Mouse (Mus musculus) heart, embryonic 15.5 days (tissue): Measurements from ENCODE around the gene Pah. TPM values are rescaled to one million over a fixed set of nuclear protein-coding genes. Genes with fewer than 3 reads are reported as not detected.
A peak's percentile ranks its signal among the peaks of the same experiment; 100 is the strongest.

Experiments
- ATAC-seq: fragments of 200-750 bp; cut with Nextera tagmentation; replicated peaks from 2 replicates; pipeline ENCODE4 v1.8.0; 2017; ENCODE audit warnings: low read depth, moderate TSS enrichment; ENCODE audit not compliant: insufficient number of reproducible peaks, insufficient read depth, low FRiP score
- H3K27ac ChIP-seq: fragments of 300-500 bp; sonication (generic); 2 replicates; pipeline ENCODE4 v1.5.1; 2015; ENCODE audit warnings: mild to moderate bottlenecking, inconsistent platforms
- H3K27me3 ChIP-seq: fragments of 300-500 bp; sonication (generic); 2 replicates; pipeline ENCODE4 v1.6.1; 2015; ENCODE audit warnings: inconsistent platforms
- H3K36me3 ChIP-seq: fragments of 300-500 bp; sonication (generic); 2 replicates; pipeline ENCODE4 v1.6.1; 2015; ENCODE audit warnings: mild to moderate bottlenecking, inconsistent platforms
- H3K4me1 ChIP-seq: fragments of 300-500 bp; sonication (generic); replicated peaks from 2 replicates; pipeline ENCODE4 v1.6.1; 2015; ENCODE audit warnings: inconsistent platforms
- H3K4me2 ChIP-seq: fragments of 300-500 bp; sonication (generic); 2 replicates; pipeline ENCODE4 v1.6.1; 2015; ENCODE audit warnings: inconsistent platforms, mild to moderate bottlenecking, moderate library complexity
- H3K4me3 ChIP-seq: fragments of 300-500 bp; sonication (generic); 2 replicates; pipeline ENCODE4 v1.5.1; 2015; ENCODE audit warnings: mild to moderate bottlenecking, inconsistent platforms
- H3K9ac ChIP-seq: fragments of 300-500 bp; sonication (generic); 2 replicates; pipeline ENCODE4 v1.6.1; 2015; ENCODE audit warnings: mild to moderate bottlenecking, inconsistent platforms
- H3K9me3 ChIP-seq: fragments of 300-500 bp; sonication (generic); replicated peaks from 2 replicates; pipeline ENCODE4 v1.6.1; 2016; ENCODE audit warnings: inconsistent platforms
- WGBS: fragments of 180-500 bp; shearing (Covaris S2); methylation state at CpG from one replicate; pipeline ENCODE4 v1.1.7; 2015; ENCODE audit warnings: mixed read lengths; 5-methylcytosine and 5-hydroxymethylcytosine counted together
- polyA plus RNA-seq: library from polyadenylated mRNA; unstranded; fragments of >200 nt; fragmentation: Nextera tagmentation; extraction: Ambion mirVana; gene quantifications from 2 replicates; pipeline ENCODE4 v1.2.1, GENCODE M21; 2015

The Pah gene
- polyA plus RNA-seq, result 0.09 TPM in 1 of 2 replicates, not detected in the other

DNA sequence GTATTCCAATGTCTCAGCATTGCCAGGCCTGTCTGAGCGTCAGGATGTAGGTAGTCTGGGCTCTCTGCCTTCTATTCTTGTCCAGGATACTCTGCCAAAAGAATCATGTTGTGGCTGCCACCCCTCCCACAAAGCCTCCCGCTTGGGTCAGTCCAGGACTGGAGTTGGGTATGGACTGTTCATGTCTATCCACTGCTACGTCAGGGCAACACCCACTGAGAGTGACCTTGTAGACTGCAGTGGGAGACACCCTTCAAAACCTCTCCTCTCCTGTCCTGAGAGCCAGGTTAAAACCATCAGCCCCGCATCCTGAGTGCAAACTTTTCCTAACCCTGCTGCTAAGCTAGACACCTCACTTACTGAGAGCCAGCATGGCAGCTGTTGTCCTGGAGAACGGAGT, at the start of gene Pah:
Gene Pah (plus strand): TSS at position 150 of the 400 bp plus-strand sequence.
- Histone ChIP-seq H3K27me3 (no peaks in the 10 kb centered on the region), H3K4me1 (no peaks in the 10 kb centered on the region), H3K4me2 (no peak within 1 kb of the TSS), H3K4me3 (no peak within 1 kb of the TSS), H3K27ac (no peak within 1 kb of the TSS), H3K9ac (no peak within 1 kb of the TSS), H3K36me3 (no peaks in the 10 kb centered on the region), H3K9me3 (no peaks in the 10 kb centered on the region)
- no peak for ATAC-seq
- 77% methylated on average over 5 of the region's 5 CpGs for WGBS

DNA sequence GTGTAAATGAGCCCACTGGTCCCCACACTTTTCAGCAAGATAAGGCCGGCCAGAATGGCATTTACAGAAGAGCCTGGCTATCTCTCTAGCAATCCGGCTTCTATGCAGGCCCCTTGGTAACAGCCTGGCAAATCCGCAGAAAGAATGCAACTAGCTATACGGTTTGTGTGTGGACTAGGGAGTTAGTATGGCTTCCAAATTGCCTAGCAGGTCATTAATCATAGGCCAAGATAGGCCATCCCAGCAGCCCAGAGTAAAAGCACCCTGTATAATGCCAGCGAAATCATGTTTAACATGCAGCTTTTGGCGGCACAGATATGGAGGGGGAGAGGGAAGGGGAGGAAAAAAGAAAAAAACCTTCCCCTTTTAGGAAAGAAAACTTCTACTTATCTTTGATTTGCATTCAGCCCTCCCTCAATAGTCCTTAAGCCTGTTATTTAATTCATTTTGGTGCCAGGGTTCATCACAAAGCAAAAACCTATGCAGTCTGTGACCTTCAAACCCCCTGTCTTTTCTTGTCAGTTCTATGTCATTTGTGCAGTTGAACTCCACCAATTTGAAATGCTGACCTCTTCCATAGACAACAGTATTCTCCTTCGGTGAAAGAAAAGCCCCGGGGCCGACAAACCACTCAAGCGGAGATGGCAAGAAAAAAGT, 48.0 kb upstream of the Pah start:
- Histone ChIP-seq H3K4me2 (no peak overlapping the region), H3K9me3 (no peaks in the 10 kb centered on the region), H3K27me3 (no peaks in the 10 kb centered on the region), H3K4me3 (no peak overlapping the region), H3K36me3 (no peaks in the 10 kb centered on the region), H3K4me1 (no peaks in the 10 kb centered on the region), H3K27ac (no peak overlapping the region), H3K9ac (no peak overlapping the region)
- ATAC-seq, result no peak
- 61% methylated on average over 10 of the region's 10 CpGs for WGBS

DNA sequence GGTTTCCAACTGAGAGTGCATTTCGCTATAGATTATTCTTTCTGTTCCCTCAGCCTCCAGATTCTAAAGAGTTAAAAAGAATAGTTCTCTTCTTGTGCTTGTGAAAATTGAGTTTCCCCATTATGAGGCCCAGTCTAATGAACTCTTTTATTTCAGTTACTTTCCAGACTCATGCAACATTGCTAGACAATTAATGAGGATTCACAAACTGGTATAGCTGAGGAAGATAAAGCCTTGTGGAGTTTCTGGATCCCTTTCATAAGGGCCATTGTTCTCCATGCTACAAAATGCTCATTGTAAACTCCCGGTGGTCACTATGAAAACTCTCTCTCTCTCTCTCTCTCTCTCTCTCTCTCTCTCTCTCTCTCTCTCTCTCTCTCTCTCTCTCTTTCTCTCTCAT, 46.6 kb upstream of the Pah start:
- 74% methylated on average over 2 of the region's 2 CpGs for WGBS
- no peak for ATAC-seq
- no peak overlapping the region for H3K4me3 ChIP-seq
- H3K27ac ChIP-seq, result no peak overlapping the region
- no peak overlapping the region for H3K4me2 ChIP-seq
- no peaks in the 10 kb centered on the region for H3K36me3 ChIP-seq
- no peaks in the 10 kb centered on the region for H3K9me3 ChIP-seq
- H3K4me1 ChIP-seq, result no peaks in the 10 kb centered on the region
- H3K27me3 ChIP-seq, result no peaks in the 10 kb centered on the region
- no peak overlapping the region for H3K9ac ChIP-seq

DNA sequence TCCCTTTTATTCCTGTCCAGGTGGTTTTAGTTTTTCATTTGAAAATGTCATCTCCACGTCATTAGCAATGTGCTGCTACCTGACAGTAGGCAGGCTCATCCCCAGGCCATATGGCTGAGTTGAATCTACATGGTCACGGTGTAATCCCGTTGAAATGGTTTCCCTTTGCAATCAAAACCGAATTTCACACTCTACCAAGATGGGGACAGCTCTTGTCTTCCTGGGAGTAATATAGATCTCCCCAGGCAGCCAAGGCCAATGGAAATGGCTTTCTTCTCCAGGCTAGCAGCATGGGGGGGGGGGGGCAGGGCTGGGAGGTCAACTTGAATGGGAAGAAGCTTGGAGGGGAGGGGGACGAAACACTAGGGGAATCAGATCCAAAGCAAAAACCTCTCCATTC, 43.7 kb upstream of the Pah start:
- Histone ChIP-seq H3K4me2 (no peak overlapping the region), H3K27ac (no peak overlapping the region), H3K9me3 (no peaks in the 10 kb centered on the region), H3K4me3 (no peak overlapping the region), H3K36me3 (no peaks in the 10 kb centered on the region), H3K9ac (no peak overlapping the region), H3K4me1 (no peaks in the 10 kb centered on the region), H3K27me3 (peaks cover 6% of the 10 kb centered on the region)
- no peak for ATAC-seq
- 55% methylated on average over 5 of the region's 5 CpGs for WGBS

DNA sequence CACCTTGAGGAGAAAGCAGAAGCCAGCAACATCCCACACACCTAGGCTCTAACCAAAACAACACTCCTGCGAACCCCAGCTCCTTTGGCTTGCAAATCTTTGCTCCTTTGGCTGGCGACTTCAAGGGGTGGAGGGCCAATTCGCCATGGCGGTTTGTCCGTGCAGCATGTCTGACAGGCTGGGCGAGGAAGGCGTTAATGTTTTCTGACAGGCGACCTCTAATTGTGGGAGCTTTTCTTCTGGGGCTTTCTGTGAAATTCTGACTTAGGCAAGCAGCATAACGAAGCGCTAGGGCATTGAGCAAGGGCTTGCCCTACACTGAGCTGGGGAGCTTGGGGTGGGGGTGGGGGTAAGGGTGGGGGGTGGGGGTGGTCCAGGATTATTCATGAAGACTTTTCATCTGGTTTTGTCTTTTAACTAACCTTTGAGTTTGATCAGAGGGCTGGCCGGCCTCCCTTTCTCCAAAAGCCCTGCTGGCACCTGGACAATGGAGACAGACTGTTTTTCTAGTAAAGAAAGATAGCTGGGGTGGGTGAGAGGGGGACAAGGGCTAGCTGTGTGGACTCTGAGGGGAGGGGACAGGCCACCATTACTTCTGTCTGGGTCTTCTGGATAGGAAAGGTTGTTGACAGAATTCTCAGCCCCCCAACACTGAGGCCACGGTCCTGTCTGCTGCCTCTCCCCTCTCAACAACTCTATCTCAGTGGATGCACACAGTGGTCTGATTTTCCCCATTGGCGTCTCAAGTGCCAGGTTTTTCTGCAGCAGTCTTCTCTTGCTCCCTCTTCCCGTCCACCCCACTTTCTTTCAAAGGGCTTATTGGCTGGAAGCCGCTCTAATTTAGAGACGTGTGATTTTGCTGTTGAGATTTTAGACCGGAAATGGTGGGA, 36.5 kb upstream of the Pah start:
- H3K4me1 ChIP-seq, result peaks cover 8% of the 10 kb centered on the region
- ATAC-seq, result no peak
- no peak overlapping the region for H3K4me3 ChIP-seq
- WGBS, result 4% methylated on average over 17 of the region's 17 CpGs
- H3K27me3 ChIP-seq, result peaks cover 65% of the 10 kb centered on the region
- H3K9me3 ChIP-seq, result no peaks in the 10 kb centered on the region
- no peak overlapping the region for H3K4me2 ChIP-seq
- no peak overlapping the region for H3K27ac ChIP-seq
- H3K36me3 ChIP-seq, result no peaks in the 10 kb centered on the region
- no peak overlapping the region for H3K9ac ChIP-seq

DNA sequence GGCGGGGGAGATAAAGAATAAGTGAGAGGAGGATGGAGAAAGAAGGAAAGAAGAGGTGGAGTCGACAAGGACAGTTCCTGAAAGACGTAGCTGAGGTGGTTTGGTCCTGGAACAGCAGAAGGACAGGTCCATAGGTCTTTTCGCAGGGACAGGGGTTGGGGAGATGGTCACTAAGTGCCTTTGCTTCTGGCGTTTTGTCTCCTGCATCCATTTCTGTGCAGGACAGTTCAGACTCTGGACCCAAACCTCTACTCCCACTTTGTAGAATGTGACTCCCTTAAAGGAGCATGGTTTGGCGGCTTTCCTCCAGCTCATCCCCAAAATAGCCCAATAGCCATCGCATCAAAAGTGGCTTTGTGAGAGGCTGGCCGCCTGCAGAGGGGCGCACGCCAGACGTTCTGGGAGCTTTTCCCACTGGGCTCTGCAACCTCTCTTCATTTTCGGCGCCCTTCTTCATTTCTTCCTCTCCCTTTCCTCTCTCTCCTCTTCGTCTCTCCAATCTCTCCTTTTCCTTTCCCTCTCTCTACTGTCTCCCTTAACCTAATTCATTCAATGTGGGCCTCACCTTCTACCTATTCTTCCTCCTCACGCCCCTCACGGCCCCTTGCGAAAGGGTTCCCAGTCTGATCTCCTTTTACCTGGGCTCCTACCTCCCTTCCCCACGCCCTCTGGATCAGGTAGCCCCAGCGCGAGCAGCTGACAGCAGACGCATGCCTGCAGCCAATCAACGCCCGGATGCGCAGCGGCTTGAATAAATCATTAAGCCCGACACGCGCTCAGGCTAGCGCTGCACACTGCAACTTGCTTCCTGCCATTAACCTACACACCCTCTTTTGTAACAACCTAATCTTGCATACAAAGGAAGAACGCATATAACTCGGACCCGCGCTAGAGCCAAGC, 35.6 kb upstream of the Pah start:
- H3K36me3 ChIP-seq, result no peaks in the 10 kb centered on the region
- H3K4me3 ChIP-seq, result peak overlapping the region; percentile 27
- H3K4me1 ChIP-seq, result peaks cover 8% of the 10 kb centered on the region
- H3K9me3 ChIP-seq, result no peaks in the 10 kb centered on the region
- ATAC-seq, result no peak
- WGBS, result 2% methylated on average over 33 of the region's 33 CpGs
- H3K9ac ChIP-seq, result no peak overlapping the region
- no peak overlapping the region for H3K27ac ChIP-seq
- peak overlapping the region; percentile 41 for H3K4me2 ChIP-seq
- H3K27me3 ChIP-seq, result peaks cover 74% of the 10 kb centered on the region

DNA sequence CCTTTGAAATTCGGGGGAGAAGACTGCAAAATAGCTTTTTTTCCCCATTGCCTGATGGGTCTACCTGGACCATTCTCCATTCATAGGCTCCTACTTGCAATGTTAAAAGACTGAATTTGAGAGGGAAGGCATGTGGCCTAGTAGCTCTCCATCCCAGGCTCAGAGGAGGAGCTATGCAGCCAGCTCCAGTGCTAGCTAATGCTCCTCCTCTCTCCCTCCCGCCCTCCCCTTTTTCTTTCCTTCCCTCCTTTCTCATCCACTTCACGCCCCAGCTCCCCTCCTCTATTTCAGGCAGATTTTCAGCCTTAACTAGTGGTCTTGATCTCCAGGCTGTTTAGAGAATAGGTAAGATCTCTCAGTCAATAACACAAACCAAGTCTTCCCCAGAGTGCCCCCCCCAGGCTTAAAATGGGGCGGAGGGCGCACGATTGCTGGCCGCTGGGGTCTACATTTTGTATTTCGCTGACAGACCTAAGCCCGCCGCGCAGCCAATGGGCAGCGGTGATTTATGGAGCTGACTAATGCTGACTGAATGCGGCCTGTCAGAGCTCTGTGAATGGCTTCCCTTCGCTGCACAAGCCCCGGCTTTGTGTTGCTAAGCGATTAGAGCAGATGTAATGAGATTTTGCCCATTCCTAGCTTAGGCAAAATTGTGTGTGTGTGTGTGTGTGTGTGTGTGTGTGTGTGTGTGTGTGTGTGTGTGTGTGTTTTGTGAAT, 33.0 kb upstream of the Pah start:
- Histone ChIP-seq H3K4me1 (peaks cover 20% of the 10 kb centered on the region), H3K4me2 (no peak overlapping the region), H3K27me3 (peaks cover 92% of the 10 kb centered on the region), H3K9me3 (no peaks in the 10 kb centered on the region), H3K9ac (no peak overlapping the region), H3K4me3 (no peak overlapping the region), H3K36me3 (no peaks in the 10 kb centered on the region), H3K27ac (no peak overlapping the region)
- ATAC-seq, result 0 out of 2 replicates have a peak, but pooled peaks have one; percentile 43
- WGBS, result 4% methylated on average over 16 of the region's 16 CpGs

DNA sequence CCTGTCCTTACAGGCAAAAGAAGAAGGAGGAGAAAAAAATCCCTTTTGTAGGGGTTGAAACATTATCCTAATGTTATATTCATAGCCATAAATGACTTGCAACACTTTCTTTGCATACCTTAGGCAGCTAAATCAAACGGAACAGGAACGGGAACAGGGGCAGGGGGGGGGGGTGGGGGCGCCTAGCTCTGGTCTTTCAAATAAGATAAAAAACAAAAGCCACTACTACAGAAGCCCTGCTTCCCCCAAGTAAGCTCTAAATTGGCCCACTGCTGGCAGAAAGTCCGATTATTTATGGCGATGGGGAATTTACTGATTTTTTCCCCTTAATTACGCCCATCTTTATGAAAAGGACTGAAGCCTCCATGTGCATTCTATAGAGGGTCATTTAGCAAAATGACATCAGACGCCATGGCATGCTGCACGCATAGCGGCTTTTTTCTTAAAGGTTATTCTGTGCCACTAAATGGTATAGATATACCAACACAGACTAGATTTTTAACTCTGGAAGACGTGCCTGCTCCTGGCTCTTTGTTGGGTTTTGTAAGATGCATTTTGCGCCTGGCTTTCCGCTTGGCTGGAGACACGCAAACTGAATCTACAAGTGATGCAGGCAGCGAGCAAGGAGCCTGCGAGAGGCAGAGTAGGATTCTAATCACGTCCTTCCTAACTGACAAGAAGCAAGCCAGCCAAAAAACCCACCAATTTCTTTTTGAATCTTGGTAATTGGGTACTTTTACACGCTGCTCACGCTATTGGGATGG, 32.2 kb upstream of the Pah start:
- Histone ChIP-seq H3K9ac (no peak overlapping the region), H3K4me2 (no peak overlapping the region), H3K36me3 (no peaks in the 10 kb centered on the region), H3K27me3 (peaks cover 98% of the 10 kb centered on the region), H3K27ac (no peak overlapping the region), H3K4me1 (peaks cover 27% of the 10 kb centered on the region), H3K4me3 (no peak overlapping the region), H3K9me3 (no peaks in the 10 kb centered on the region)
- WGBS, result 7% methylated on average over 18 of the region's 18 CpGs
- no peak for ATAC-seq

DNA sequence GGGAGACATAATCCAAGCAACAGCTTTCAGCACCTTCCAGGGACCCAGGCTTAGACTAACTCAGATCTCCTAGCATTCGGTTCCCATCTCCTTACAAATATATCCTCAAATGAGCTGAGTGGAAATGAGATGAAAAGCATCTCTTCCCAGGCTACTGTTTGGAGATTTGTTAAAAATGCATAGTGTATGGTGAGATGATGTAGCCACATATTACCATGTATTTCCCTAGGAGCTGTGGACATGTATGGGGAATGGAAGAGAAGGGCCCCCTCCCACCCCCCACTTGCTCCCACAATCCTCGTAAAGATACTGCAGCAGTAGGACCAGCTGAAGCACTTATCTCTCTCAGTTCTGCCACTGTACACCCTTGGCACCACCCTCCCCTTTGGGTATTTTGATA, 31.3 kb upstream of the Pah start:
- 5% methylated on average over 2 of the region's 2 CpGs for WGBS
- H3K27me3 ChIP-seq, result peaks cover 98% of the 10 kb centered on the region
- no peaks in the 10 kb centered on the region for H3K9me3 ChIP-seq
- no peak overlapping the region for H3K9ac ChIP-seq
- H3K4me3 ChIP-seq, result no peak overlapping the region
- no peak overlapping the region for H3K27ac ChIP-seq
- no peaks in the 10 kb centered on the region for H3K36me3 ChIP-seq
- H3K4me1 ChIP-seq, result peaks cover 34% of the 10 kb centered on the region
- no peak overlapping the region for H3K4me2 ChIP-seq
- no peak for ATAC-seq

DNA sequence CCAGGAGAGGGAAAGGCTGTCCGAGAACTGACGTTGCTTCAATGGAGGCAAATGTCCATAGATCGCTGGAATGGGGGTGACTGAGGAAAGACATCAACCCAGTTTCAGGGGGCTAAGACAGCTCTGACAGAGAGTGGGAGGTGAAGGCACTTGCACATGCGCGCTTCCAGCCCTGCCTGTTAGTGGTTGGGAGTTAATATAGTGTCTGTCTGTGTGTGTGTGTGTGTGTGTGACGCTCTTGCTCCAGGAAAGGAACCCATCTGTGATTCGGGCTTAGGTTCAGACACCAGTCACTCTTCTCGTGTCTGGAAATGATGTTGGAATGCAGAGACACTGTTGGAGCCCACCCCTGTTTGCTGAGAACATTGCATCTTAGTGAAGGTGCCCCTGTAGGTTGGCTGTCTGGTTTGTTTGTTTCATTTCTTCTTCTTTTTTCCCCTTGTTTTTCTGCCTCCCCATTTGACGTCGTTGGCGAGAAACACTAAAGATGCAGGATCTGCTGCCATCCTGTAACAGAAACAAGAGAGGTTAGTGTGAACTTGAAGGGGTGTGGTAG, 30.0 kb upstream of the Pah start:
- peak overlapping the region; percentile 56; the same call in 1 of the 2 replicates for H3K4me3 ChIP-seq
- H3K9me3 ChIP-seq, result no peaks in the 10 kb centered on the region
- H3K27me3 ChIP-seq, result peaks cover 97% of the 10 kb centered on the region
- 5% methylated on average over 11 of the region's 11 CpGs for WGBS
- ATAC-seq, result no peak
- H3K9ac ChIP-seq, result no peak overlapping the region
- H3K27ac ChIP-seq, result no peak overlapping the region
- no peaks in the 10 kb centered on the region for H3K36me3 ChIP-seq
- peaks cover 26% of the 10 kb centered on the region for H3K4me1 ChIP-seq
- H3K4me2 ChIP-seq, result no peak overlapping the region
